Mouse (Mus musculus): ENCODE measurements around the gene Tpr. TPM values are rescaled to one million over a fixed set of nuclear protein-coding genes. Genes with fewer than 3 reads are reported as not detected.

The Tpr gene
- total and polyA plus RNA-seq, 2 experiments: 22.7 to 65.8 TPM

DNA sequence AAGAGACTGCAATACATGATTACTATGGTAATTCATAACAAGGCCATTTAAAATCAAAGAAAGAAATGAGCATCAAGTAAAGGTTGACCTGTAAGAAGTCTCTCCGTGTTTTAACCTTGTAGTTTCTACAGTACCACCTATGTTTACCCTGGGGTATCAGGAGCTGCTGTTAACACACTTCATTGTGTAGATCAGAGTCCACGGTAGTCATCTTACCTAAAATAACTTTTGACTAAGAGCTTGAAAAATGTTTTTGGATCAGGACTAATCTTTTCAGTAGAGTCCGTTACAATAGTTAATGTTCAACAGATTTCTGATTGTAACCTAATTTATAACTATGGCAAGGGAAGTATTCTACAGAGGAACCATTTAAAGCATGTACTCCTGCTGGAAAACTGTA lies 11.9 kb downstream of the Tpr start:
- Histone ChIP-seq H3K36me3 (ENCODE audit: control insufficient read depth, insufficient read depth, low read length) (peaks cover 44% of the 10 kb centered on the region), H3K4me3 (ENCODE audit: insufficient read depth, low read depth, low read length) (no peak overlapping the region), H3K9ac (ENCODE audit: low read depth, low read length) (no peak overlapping the region), H3K27me3 (ENCODE audit: control insufficient read depth, insufficient read depth, low read length) (no peaks in the 10 kb centered on the region), H3K79me2 (ENCODE audit: control insufficient read depth, insufficient read depth, low read length) (no peaks in the 10 kb centered on the region; the same call in 1 of the 2 replicates), H3K4me1 (ENCODE audit: control insufficient read depth, insufficient read depth, low read length) (peaks cover 7% of the 10 kb centered on the region; the same call in 1 of the 2 replicates), H3K27ac (replicated peaks; ENCODE audit: insufficient read depth, low read depth, low read length) (no peak overlapping the region)
- TF ChIP-seq CTCF (IDR thresholded peaks at IDR 0.05; ENCODE audit: low read depth, low read length) (no peak), POLR2A (IDR thresholded peaks at IDR 0.05; ENCODE audit: extremely low read depth, insufficient read depth, low read length) (no peak)
- 20% methylated on average over 3 of the region's 3 CpGs for WGBS
- peak; percentile 88 for DNase-seq (ENCODE audit: extremely low read depth, low read depth, low spot score)

DNA sequence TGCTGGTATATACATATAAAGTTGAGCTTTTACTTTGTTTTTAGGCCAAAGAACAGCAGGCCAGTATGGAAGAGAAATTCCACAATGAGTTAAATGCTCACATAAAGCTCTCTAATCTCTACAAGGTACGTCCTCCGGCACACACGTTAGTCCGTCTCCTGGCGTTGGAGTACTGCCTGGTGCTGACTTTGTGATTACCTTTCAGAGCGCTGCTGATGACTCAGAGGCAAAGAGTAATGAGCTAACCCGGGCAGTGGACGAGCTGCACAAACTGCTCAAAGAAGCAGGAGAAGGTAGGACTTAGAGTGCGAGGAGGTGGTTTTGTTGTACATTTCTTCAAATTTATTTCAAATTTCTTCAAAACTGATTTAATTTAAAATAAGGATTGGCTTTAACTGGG lies 14.6 kb downstream of the Tpr start:
- no peak overlapping the region for H3K9ac ChIP-seq (ENCODE audit: low read depth, low read length)
- TF ChIP-seq CTCF (IDR thresholded peaks at IDR 0.05; ENCODE audit: low read depth, low read length): no peak
- WGBS: 86% methylated on average over 9 of the region's 9 CpGs
- DNase-seq (ENCODE audit: extremely low read depth, low read depth, low spot score): no peak
- no peak overlapping the region for H3K27ac ChIP-seq (replicated peaks; ENCODE audit: insufficient read depth, low read depth, low read length)
- peaks cover 52% of the 10 kb centered on the region for H3K36me3 ChIP-seq (ENCODE audit: control insufficient read depth, insufficient read depth, low read length)
- no peaks in the 10 kb centered on the region for H3K27me3 ChIP-seq (ENCODE audit: control insufficient read depth, insufficient read depth, low read length)
- H3K4me1 ChIP-seq (ENCODE audit: control insufficient read depth, insufficient read depth, low read length): peaks cover 7% of the 10 kb centered on the region; the same call in 1 of the 2 replicates
- no peak overlapping the region for H3K4me3 ChIP-seq (ENCODE audit: insufficient read depth, low read depth, low read length)
- no peaks in the 10 kb centered on the region; the same call in 1 of the 2 replicates for H3K79me2 ChIP-seq (ENCODE audit: control insufficient read depth, insufficient read depth, low read length)

DNA sequence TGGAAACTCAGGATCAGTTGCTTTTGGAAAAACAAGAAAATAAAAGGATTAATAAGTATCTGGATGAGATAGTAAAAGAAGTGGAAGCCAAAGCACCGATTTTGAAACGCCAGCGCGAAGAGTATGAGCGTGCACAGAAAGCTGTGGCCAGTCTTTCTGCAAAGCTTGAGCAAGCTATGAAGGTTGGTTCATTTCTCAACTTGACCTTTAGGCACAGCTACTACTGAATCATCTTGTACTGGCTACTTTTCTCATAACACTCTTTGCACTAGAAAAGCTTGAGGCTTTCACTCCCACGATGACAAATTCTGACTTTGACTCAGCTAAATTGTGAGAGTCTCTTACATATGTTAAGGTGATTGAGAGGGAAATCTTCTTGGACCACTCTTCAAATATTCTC lies 17.4 kb downstream of the Tpr start:
- TF ChIP-seq CTCF (IDR thresholded peaks at IDR 0.05; ENCODE audit: low read depth, low read length): no peak
- no peak for TF ChIP-seq POLR2A (IDR thresholded peaks at IDR 0.05; ENCODE audit: extremely low read depth, insufficient read depth, low read length)
- peak; percentile 60 for DNase-seq (ENCODE audit: extremely low read depth, low read depth, low spot score)
- 68% methylated on average over 6 of the region's 6 CpGs for WGBS

DNA sequence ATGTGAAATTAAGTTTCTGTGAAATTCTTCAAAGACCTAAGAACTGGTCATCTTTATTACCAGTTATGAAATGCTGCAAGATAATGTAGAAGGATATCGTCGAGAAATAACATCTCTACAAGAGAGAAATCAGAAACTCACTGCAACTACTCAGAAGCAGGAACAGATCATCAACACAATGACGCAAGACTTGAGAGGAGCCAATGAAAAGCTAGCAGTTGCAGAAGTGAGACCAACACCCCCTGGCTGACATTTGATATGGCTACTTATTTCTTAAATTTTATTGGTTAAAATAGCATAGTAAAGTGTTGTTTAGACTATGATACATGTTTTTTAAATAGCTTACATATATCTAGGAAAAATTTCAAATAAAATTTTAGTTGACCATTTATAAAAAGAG lies 23.4 kb downstream of the Tpr start:
- no peak for DNase-seq (ENCODE audit: extremely low read depth, low read depth, low spot score)
- 86% methylated on average over 3 of the region's 3 CpGs for WGBS
- H3K4me3 ChIP-seq (ENCODE audit: insufficient read depth, low read depth, low read length): no peak overlapping the region
- H3K36me3 ChIP-seq (ENCODE audit: control insufficient read depth, insufficient read depth, low read length): peaks cover 71% of the 10 kb centered on the region
- H3K27me3 ChIP-seq (ENCODE audit: control insufficient read depth, insufficient read depth, low read length): no peaks in the 10 kb centered on the region
- no peak for TF ChIP-seq POLR2A (IDR thresholded peaks at IDR 0.05; ENCODE audit: extremely low read depth, insufficient read depth, low read length)
- TF ChIP-seq CTCF (IDR thresholded peaks at IDR 0.05; ENCODE audit: low read depth, low read length): no peak
- no peak overlapping the region for H3K9ac ChIP-seq (ENCODE audit: low read depth, low read length)
- no peaks in the 10 kb centered on the region; the same call in 1 of the 2 replicates for H3K79me2 ChIP-seq (ENCODE audit: control insufficient read depth, insufficient read depth, low read length)
- no peaks in the 10 kb centered on the region for H3K4me1 ChIP-seq (ENCODE audit: control insufficient read depth, insufficient read depth, low read length)
- no peak overlapping the region for H3K27ac ChIP-seq (replicated peaks; ENCODE audit: insufficient read depth, low read depth, low read length)

More for the DNA sequence above, 17.4 kb downstream of the Tpr start:
- Histone ChIP-seq H3K79me2 (ENCODE audit: control insufficient read depth, insufficient read depth, low read length) (no peaks in the 10 kb centered on the region; the same call in 1 of the 2 replicates), H3K36me3 (ENCODE audit: control insufficient read depth, insufficient read depth, low read length) (peaks cover 68% of the 10 kb centered on the region), H3K4me3 (ENCODE audit: insufficient read depth, low read depth, low read length) (no peak overlapping the region), H3K9ac (ENCODE audit: low read depth, low read length) (no peak overlapping the region), H3K27ac (replicated peaks; ENCODE audit: insufficient read depth, low read depth, low read length) (no peak overlapping the region), H3K27me3 (ENCODE audit: control insufficient read depth, insufficient read depth, low read length) (no peaks in the 10 kb centered on the region), H3K4me1 (ENCODE audit: control insufficient read depth, insufficient read depth, low read length) (peaks cover under 1% of the 10 kb centered on the region; the same call in 1 of the 2 replicates)

DNA sequence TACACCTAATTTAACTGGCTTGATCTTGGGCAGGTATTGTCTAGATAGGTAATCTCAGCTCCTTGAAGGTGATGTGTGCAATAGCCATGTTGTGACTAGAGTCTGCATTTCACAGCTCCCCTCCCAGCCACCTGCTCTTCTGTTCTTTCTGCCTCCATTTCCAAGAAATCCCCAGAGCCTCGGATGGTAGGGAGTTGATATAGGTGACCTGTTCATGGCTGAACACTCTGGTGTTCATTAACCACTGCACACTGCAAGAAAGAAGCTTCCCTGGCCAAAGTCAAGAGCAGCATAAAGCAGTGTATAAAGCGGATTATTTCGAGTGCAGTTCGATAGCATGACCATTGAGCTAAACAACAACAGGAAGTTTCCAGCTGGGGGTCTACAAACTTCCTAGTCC lies 25.8 kb downstream of the Tpr start:
- Histone ChIP-seq H3K4me1 (ENCODE audit: control insufficient read depth, insufficient read depth, low read length) (no peaks in the 10 kb centered on the region), H3K9ac (ENCODE audit: low read depth, low read length) (no peak overlapping the region), H3K27ac (replicated peaks; ENCODE audit: insufficient read depth, low read depth, low read length) (no peak overlapping the region), H3K27me3 (ENCODE audit: control insufficient read depth, insufficient read depth, low read length) (no peaks in the 10 kb centered on the region), H3K4me3 (ENCODE audit: insufficient read depth, low read depth, low read length) (no peak overlapping the region), H3K36me3 (ENCODE audit: control insufficient read depth, insufficient read depth, low read length) (peaks cover 69% of the 10 kb centered on the region), H3K79me2 (ENCODE audit: control insufficient read depth, insufficient read depth, low read length) (no peaks in the 10 kb centered on the region)
- TF ChIP-seq CTCF (IDR thresholded peaks at IDR 0.05; ENCODE audit: low read depth, low read length) (no peak), POLR2A (IDR thresholded peaks at IDR 0.05; ENCODE audit: extremely low read depth, insufficient read depth, low read length) (no peak)
- no peak for DNase-seq (ENCODE audit: extremely low read depth, low read depth, low spot score)
- WGBS: 79% methylated on average over 4 of the region's 4 CpGs

DNA sequence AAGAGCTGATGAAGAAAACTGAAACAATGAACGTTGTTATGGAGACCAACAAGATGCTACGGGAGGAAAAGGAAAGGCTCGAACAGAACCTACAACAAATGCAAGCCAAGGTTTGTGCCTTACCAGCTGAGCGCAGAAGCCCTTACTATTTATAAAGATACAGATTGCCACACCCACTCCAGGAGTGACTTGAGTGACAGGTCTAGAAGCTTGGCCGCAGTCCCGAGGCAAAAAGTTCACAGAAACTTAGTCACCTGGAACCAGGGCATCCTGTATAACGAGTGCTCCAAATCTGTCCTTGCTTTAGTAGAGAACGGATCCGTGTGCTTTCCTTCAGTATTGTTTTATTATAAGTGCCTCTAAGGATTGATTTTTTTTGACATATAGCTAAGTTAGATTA lies 33.0 kb downstream of the Tpr start:
- H3K4me3 ChIP-seq (ENCODE audit: insufficient read depth, low read depth, low read length): no peak overlapping the region
- H3K4me1 ChIP-seq (ENCODE audit: control insufficient read depth, insufficient read depth, low read length): no peaks in the 10 kb centered on the region
- DNase-seq (ENCODE audit: extremely low read depth, low read depth, low spot score): peak; percentile 53
- no peak for TF ChIP-seq POLR2A (IDR thresholded peaks at IDR 0.05; ENCODE audit: extremely low read depth, insufficient read depth, low read length)
- no peak for TF ChIP-seq CTCF (IDR thresholded peaks at IDR 0.05; ENCODE audit: low read depth, low read length)
- H3K79me2 ChIP-seq (ENCODE audit: control insufficient read depth, insufficient read depth, low read length): no peaks in the 10 kb centered on the region
- WGBS: 76% methylated on average over 9 of the region's 9 CpGs
- H3K9ac ChIP-seq (ENCODE audit: low read depth, low read length): no peak overlapping the region
- no peaks in the 10 kb centered on the region for H3K27me3 ChIP-seq (ENCODE audit: control insufficient read depth, insufficient read depth, low read length)
- H3K36me3 ChIP-seq (ENCODE audit: control insufficient read depth, insufficient read depth, low read length): peaks cover 75% of the 10 kb centered on the region
- H3K27ac ChIP-seq (replicated peaks; ENCODE audit: insufficient read depth, low read depth, low read length): no peak overlapping the region

Data from liver, adult 2 months (tissue).